Mouse (Mus musculus): ENCODE measurements at regions not wholly inside any gene's neighbourhood (a gene's known extent, or its start where the extent isn't known, plus 50 kb on each side); places are given as distances from the start of the nearest gene placed in this dataset.

DNA sequence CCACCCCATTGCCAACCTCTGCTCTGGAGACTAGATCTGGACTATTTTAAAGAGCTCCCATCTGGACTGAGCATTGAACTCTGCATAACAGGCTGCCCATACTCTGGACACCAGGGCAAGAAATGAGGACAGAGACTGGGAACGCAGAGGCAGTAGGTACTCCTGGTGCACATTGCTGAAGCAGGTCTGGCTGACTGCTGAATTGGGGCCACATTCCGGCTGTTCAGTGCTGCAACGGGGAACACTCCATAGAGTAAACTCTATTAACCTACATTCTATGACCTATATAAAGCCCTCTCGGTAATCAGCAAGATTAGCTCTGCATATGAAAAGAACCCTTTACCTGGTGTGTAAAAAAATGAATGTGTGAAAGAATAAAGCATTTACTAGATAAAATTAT is 128.1 kb upstream of the Car8 start:
- TF ChIP-seq FOSL1 (IDR thresholded peaks at IDR 0.05; ENCODE audit: insufficient read depth, low read length, poor library complexity, severe bottlenecking), result no peak
- TF ChIP-seq CTCF (IDR thresholded peaks at IDR 0.05; ENCODE audit: control insufficient read depth, insufficient read depth, insufficient read length), result no peak
- no peak for TF ChIP-seq USF1 (IDR thresholded peaks at IDR 0.05; ENCODE audit: low read depth)
- no peak for TF ChIP-seq MAX (IDR thresholded peaks at IDR 0.05)
- TF ChIP-seq CEBPB (IDR thresholded peaks at IDR 0.05; ENCODE audit: low read depth), result no peak
